Comparison of ENCODE assay signal across 17 mouse cellular contexts in genomic region chr8:61661611-61662010, GRCm38 (mm10).
"Had no signal": no experiment of that assay in that cellular context is flagged by ENCODE, and none has a peak within 500 bp of the region (broad histone marks: within the 10 kb centered on the region; RNA-seq: fewer than 3 reads in every experiment).

No protein-coding gene starts in this region.

- H3K4me2 ChIP-seq: liver, embryonic 13.5 days; liver, embryonic 15.5 days; lung, embryonic 15.5 days; midbrain, embryonic 13.5 days; midbrain, embryonic 15.5 days; neural tube, embryonic 12.5 days; stomach, embryonic 15.5 days had no signal

- H3K9ac ChIP-seq: liver, embryonic 13.5 days; liver, embryonic 15.5 days; liver, postnatal 0 days; lung, embryonic 15.5 days; midbrain, embryonic 13.5 days; midbrain, embryonic 15.5 days; neural tube, embryonic 12.5 days; stomach, embryonic 15.5 days had no signal

- ATAC-seq: liver, postnatal 0 days; midbrain, embryonic 13.5 days; midbrain, embryonic 15.5 days had no signal

- H3K27ac ChIP-seq: liver, embryonic 13.5 days; liver, embryonic 15.5 days; lung, embryonic 15.5 days; macrophage; midbrain, embryonic 13.5 days; midbrain, embryonic 15.5 days; neural tube, embryonic 12.5 days; stomach, embryonic 15.5 days; stomach, postnatal 0 days had no signal

- H3K4me3 ChIP-seq: liver, embryonic 13.5 days; liver, embryonic 15.5 days; lung, embryonic 15.5 days; megakaryocyte, embryonic 14.5 days; midbrain, embryonic 13.5 days; midbrain, embryonic 15.5 days; neural tube, embryonic 12.5 days; stomach, embryonic 15.5 days had no signal

- H3K27me3 ChIP-seq: liver, embryonic 13.5 days; liver, embryonic 15.5 days; lung, embryonic 15.5 days; midbrain, embryonic 13.5 days; midbrain, embryonic 15.5 days; neural tube, embryonic 12.5 days; stomach, embryonic 15.5 days had no signal

- H3K36me3 ChIP-seq: liver, embryonic 13.5 days; liver, embryonic 15.5 days; lung, embryonic 15.5 days; midbrain, embryonic 13.5 days; midbrain, embryonic 15.5 days; neural tube, embryonic 12.5 days; stomach, embryonic 15.5 days had no signal

- H3K4me1 ChIP-seq: liver, embryonic 13.5 days; liver, embryonic 15.5 days; midbrain, embryonic 13.5 days; midbrain, embryonic 15.5 days had no signal

- H3K9me3 ChIP-seq: liver, embryonic 13.5 days; liver, embryonic 15.5 days; lung, embryonic 15.5 days; midbrain, embryonic 13.5 days; midbrain, embryonic 15.5 days; neural tube, embryonic 12.5 days; stomach, embryonic 15.5 days had no signal

- DNase-seq: liver, embryonic 13.5 days; liver, postnatal 0 days; lung, adult 2 months; lung, postnatal 14 days; right cerebral cortex, postnatal 14 days; thymus, adult 18-20 months; thymus, postnatal 14 days; thymus, postnatal 36 days had no signal
